Mouse (Mus musculus) midbrain, postnatal 0 days (tissue): ENCODE measurements around the gene Arhgef3. TPM values are rescaled to one million over a fixed set of nuclear protein-coding genes. Genes with fewer than 3 reads are reported as not detected.
A peak's percentile ranks its signal among the peaks of the same experiment; 100 is the strongest.

ENCODE experiments used
- ATAC-seq: fragments of 200-750 bp; cut with Nextera tagmentation; 2 replicates; pipeline ENCODE4 v1.8.0; 2017; ENCODE audit warnings: moderate number of reproducible peaks, mild to moderate bottlenecking, moderate TSS enrichment, moderate library complexity; ENCODE audit not compliant: low FRiP score
- DNase-seq: peaks from one replicate; pipeline ENCODE4 v3.0.0-alpha.2; 2015; ENCODE audit warnings: low spot score
- H3K27ac ChIP-seq: fragments of 300-500 bp; sonication (generic); 2 replicates; pipeline ENCODE4 v1.5.1; 2014; ENCODE audit warnings: low read depth, mild to moderate bottlenecking, low read length, mixed read lengths
- H3K27me3 ChIP-seq: fragments of 300-500 bp; sonication (generic); 2 replicates; pipeline ENCODE4 v1.6.1; 2014; ENCODE audit warnings: low read length, control low read depth, mixed read lengths; ENCODE audit not compliant: insufficient read depth
- H3K36me3 ChIP-seq: fragments of 300-500 bp; sonication (generic); 2 replicates; pipeline ENCODE4 v1.6.1; 2014; ENCODE audit warnings: low read length, control low read depth, mixed read lengths; ENCODE audit not compliant: insufficient read depth
- H3K4me1 ChIP-seq: fragments of 300-500 bp; sonication (generic); 2 replicates; pipeline ENCODE4 v1.6.1; 2014; ENCODE audit warnings: mild to moderate bottlenecking, control low read depth, antibody characterized with exemption, low read length, mixed read lengths; ENCODE audit not compliant: insufficient read depth
- H3K4me2 ChIP-seq: fragments of 300-500 bp; sonication (generic); 2 replicates; pipeline ENCODE4 v1.6.1; 2014; ENCODE audit warnings: low read depth, mild to moderate bottlenecking, low read length, mixed read lengths; ENCODE audit not compliant: poor library complexity, severe bottlenecking
- H3K4me3 ChIP-seq: fragments of 300-500 bp; sonication (generic); 2 replicates; pipeline ENCODE4 v1.5.1; 2014; ENCODE audit warnings: low read depth, mild to moderate bottlenecking, low read length, moderate library complexity
- H3K9ac ChIP-seq: fragments of 300-500 bp; sonication (generic); replicated peaks from 2 replicates; pipeline ENCODE4 v1.6.1; 2014; ENCODE audit warnings: mild to moderate bottlenecking, low read length, moderate library complexity, mixed read lengths; ENCODE audit not compliant: poor library complexity, severe bottlenecking
- H3K9me3 ChIP-seq: fragments of 300-500 bp; sonication (generic); 2 replicates; pipeline ENCODE4 v1.6.1; 2016; ENCODE audit warnings: low read length, control low read depth
- CTCF ChIP-seq: IDR thresholded peaks from 2 replicates; pipeline ENCODE4 v1.5.1; 2016; ENCODE audit warnings: antibody characterized with exemption, mild to moderate bottlenecking
- WGBS: fragments of 180-500 bp; shearing (Covaris S2); extraction: QIAGEN DNeasy Blood & Tissue Kit; methylation state at CpG from one replicate; pipeline ENCODE4 v1.1.7; 2014; 5-methylcytosine and 5-hydroxymethylcytosine counted together
- polyA plus RNA-seq: library from polyadenylated mRNA; unstranded; fragments of >200 nt; fragmentation: Nextera tagmentation; extraction: Ambion mirVana; gene quantifications from 2 replicates; pipeline ENCODE4 v1.2.1, GENCODE M21; 2015
- total RNA-seq: library from RNA; depleted of rRNA; stranded (reverse); fragments of >200 nt; gene quantifications from 2 replicates; pipeline ENCODE4 v1.2.3, GENCODE M21; 2014

Arhgef3 gene
- total and polyA plus RNA-seq, 2 experiments from 2014 or later = 13.3 to 17.0 TPM

- H3K27me3 ChIP-seq = no peaks in the 10 kb centered on the region
- H3K9me3 ChIP-seq = no peaks in the 10 kb centered on the region
- no peak overlapping the region for H3K4me2 ChIP-seq
- 39% methylated on average over 9 of the region's 9 CpGs for WGBS
- H3K9ac ChIP-seq = no peak overlapping the region
- H3K4me3 ChIP-seq = no peak overlapping the region
- no peak overlapping the region for H3K27ac ChIP-seq
- peak; percentile 17 for DNase-seq
- 0 out of 2 replicates have a peak, but pooled peaks have one; percentile 27 for ATAC-seq
- TF ChIP-seq CTCF = no peak
- H3K4me1 ChIP-seq = peaks cover 12% of the 10 kb centered on the region
- H3K36me3 ChIP-seq = no peaks in the 10 kb centered on the region
Measured at GRCm38 (mm10) chr14:27070758-27071157, 43.9 kb upstream of the Arhgef3 start.

GRCm38 (mm10) chr14:27071985-27072384 lies 42.7 kb upstream of the Arhgef3 start:
- Histone ChIP-seq H3K9me3 (no peaks in the 10 kb centered on the region), H3K9ac (no peak overlapping the region), H3K4me3 (no peak overlapping the region), H3K27ac (no peak overlapping the region), H3K36me3 (no peaks in the 10 kb centered on the region), H3K4me2 (no peak overlapping the region), H3K4me1 (peaks cover 4% of the 10 kb centered on the region), H3K27me3 (no peaks in the 10 kb centered on the region)
- WGBS = 26% methylated on average over 3 of the region's 3 CpGs
- ATAC-seq = no peak
- TF ChIP-seq CTCF = no peak
- no peak for DNase-seq

- Histone ChIP-seq H3K27ac (no peak overlapping the region), H3K4me2 (no peak overlapping the region)
- no peak for ATAC-seq
Measured at GRCm38 (mm10) chr14:27075084-27075483, 39.6 kb upstream of the Arhgef3 start.

GRCm38 (mm10) chr14:27075909-27076521 lies 38.7 kb upstream of the Arhgef3 start:
- WGBS = 62% methylated on average over 8 of the region's 8 CpGs
- ATAC-seq (no peak), DNase-seq (peak; percentile 87)
- TF ChIP-seq CTCF = no peak
- Histone ChIP-seq H3K4me2 (no peak overlapping the region), H3K4me1 (no peaks in the 10 kb centered on the region), H3K9me3 (no peaks in the 10 kb centered on the region), H3K4me3 (no peak overlapping the region), H3K27me3 (no peaks in the 10 kb centered on the region), H3K36me3 (no peaks in the 10 kb centered on the region), H3K27ac (no peak overlapping the region), H3K9ac (no peak overlapping the region)

More at GRCm38 (mm10) chr14:27075084-27075483, 39.6 kb upstream of the Arhgef3 start:
- no peak for DNase-seq
- no peaks in the 10 kb centered on the region for H3K27me3 ChIP-seq
- WGBS = 71% methylated on average over 6 of the region's 6 CpGs
- no peaks in the 10 kb centered on the region for H3K4me1 ChIP-seq
- no peak for TF ChIP-seq CTCF
- no peaks in the 10 kb centered on the region for H3K36me3 ChIP-seq
- no peak overlapping the region for H3K4me3 ChIP-seq
- no peaks in the 10 kb centered on the region for H3K9me3 ChIP-seq
- H3K9ac ChIP-seq = no peak overlapping the region

- Histone ChIP-seq H3K9me3 (no peaks in the 10 kb centered on the region), H3K4me3 (no peak overlapping the region), H3K4me2 (no peak overlapping the region), H3K36me3 (no peaks in the 10 kb centered on the region), H3K9ac (no peak overlapping the region), H3K27ac (no peak overlapping the region), H3K27me3 (no peaks in the 10 kb centered on the region), H3K4me1 (no peaks in the 10 kb centered on the region)
- ATAC-seq (no peak), DNase-seq (no peak)
- 83% methylated on average over 2 of the region's 2 CpGs for WGBS
- TF ChIP-seq CTCF = no peak
Measured at GRCm38 (mm10) chr14:27076522-27076920, 38.2 kb upstream of the Arhgef3 start.

GRCm38 (mm10) chr14:27081536-27082275 lies 33.0 kb upstream of the Arhgef3 start:
- Histone ChIP-seq H3K4me2 (no peak overlapping the region), H3K9ac (no peak overlapping the region), H3K4me1 (no peaks in the 10 kb centered on the region), H3K36me3 (no peaks in the 10 kb centered on the region), H3K27ac (no peak overlapping the region), H3K27me3 (no peaks in the 10 kb centered on the region), H3K9me3 (no peaks in the 10 kb centered on the region), H3K4me3 (no peak overlapping the region)
- whole genome bisulfite sequencing = 65% methylated on average over 5 of the region's 5 CpGs
- ATAC-seq (no peak), DNase-seq (peak; percentile 36)
- no peak for TF ChIP-seq CTCF
